Mouse (Mus musculus): ENCODE data around the gene Rag2. TPM values are rescaled to one million over a fixed set of nuclear protein-coding genes. Genes with fewer than 3 reads are reported as not detected.

The Rag2 gene
- polyA plus RNA-seq, 1 experiment from 2014 or later: not detected

DNA sequence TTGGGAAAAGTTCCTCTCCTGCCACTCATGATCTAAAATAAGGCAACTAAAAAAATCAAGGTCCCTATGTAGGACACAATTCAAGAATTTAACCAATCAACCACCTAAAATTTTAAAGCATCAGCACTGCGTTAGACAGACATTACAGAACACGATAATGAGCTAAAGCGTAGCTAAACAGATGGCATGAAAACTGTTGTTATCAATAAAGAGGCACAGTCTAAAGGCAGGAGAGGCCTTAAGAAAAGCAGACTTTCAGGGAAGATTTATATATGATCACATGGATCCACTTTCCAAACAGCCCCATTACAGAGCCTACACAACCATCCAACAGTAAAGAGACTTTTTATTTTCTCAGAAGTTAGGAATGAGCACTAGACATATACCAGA, 41.2 kb downstream of the Rag2 start:
- ATAC-seq: peak; percentile 81
- no peak overlapping the region for H3K4me2 ChIP-seq (ENCODE audit: low read length)
- peaks cover 2% of the 10 kb centered on the region; the same call in 1 of the 2 replicates for H3K27me3 ChIP-seq (replicated peaks; ENCODE audit: control insufficient read depth, insufficient read depth, low read length)
- no peaks in the 10 kb centered on the region for H3K36me3 ChIP-seq (ENCODE audit: control insufficient read depth, insufficient read depth)
- no peaks in the 10 kb centered on the region for H3K9me3 ChIP-seq (ENCODE audit: control insufficient read depth, low read length)
- H3K27ac ChIP-seq (ENCODE audit: low read length): no peak overlapping the region
- H3K9ac ChIP-seq (replicated peaks; ENCODE audit: low read depth, low read length): no peak overlapping the region
- H3K4me3 ChIP-seq (replicated peaks; ENCODE audit: low read length): no peak overlapping the region
- WGBS: 55% methylated on average over 3 of the region's 3 CpGs
- 0 out of 2 replicates have a peak, but pooled peaks cover 5% of the 10 kb centered on the region for H3K4me1 ChIP-seq (replicated peaks; ENCODE audit: control insufficient read depth, insufficient read depth, low read length)

DNA sequence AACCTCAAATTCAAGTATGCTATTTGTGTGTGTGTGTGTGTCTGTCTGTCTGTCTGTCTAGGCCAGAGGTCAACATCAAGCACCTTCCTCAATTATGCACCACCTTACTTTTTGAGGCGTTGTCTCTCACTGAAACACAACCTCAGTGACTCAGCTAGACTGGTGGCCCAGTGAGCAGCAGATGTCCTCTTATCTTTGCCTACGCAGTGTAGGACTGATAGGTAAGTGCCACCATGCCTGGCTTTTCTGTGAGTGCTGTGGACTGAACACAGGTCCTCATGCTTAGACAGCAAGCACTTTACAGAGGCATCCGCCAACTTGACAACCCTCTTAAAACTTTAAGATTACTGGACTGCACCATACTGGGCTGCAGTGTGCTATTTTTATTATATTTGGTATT, 44.2 kb downstream of the Rag2 start:
- Histone ChIP-seq H3K9me3 (ENCODE audit: control insufficient read depth, low read length) (no peaks in the 10 kb centered on the region), H3K27ac (ENCODE audit: low read length) (no peak overlapping the region), H3K4me3 (replicated peaks; ENCODE audit: low read length) (no peak overlapping the region), H3K4me2 (ENCODE audit: low read length) (no peak overlapping the region), H3K27me3 (replicated peaks; ENCODE audit: control insufficient read depth, insufficient read depth, low read length) (no peaks in the 10 kb centered on the region), H3K4me1 (replicated peaks; ENCODE audit: control insufficient read depth, insufficient read depth, low read length) (0 out of 2 replicates have a peak, but pooled peaks cover 5% of the 10 kb centered on the region), H3K36me3 (ENCODE audit: control insufficient read depth, insufficient read depth) (no peaks in the 10 kb centered on the region), H3K9ac (replicated peaks; ENCODE audit: low read depth, low read length) (no peak overlapping the region)
- no peak for ATAC-seq
- 92% methylated on average over 3 of the region's 3 CpGs for WGBS

DNA sequence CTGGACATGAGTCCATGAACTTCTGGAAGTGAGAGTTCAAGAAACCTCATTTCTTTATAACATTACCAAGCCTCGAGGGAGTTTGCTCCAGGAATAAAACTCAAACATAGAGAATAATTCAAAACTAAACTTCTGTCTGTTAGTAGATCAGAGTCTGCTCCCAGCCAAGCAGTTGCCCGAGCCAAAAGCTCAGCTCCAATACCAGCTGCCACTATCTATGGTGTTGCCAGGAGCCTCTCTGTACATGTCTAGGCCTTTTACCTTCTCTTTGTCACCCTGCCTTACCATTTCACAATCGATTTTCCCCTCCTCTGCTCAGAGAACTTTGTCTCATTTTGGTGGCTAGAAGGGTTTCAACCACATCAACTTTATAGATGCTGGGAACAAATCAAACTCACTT, 49.0 kb downstream of the Rag2 start:
- Histone ChIP-seq H3K4me1 (replicated peaks; ENCODE audit: control insufficient read depth, insufficient read depth, low read length) (peaks cover 2% of the 10 kb centered on the region), H3K9me3 (ENCODE audit: control insufficient read depth, low read length) (no peaks in the 10 kb centered on the region), H3K36me3 (ENCODE audit: control insufficient read depth, insufficient read depth) (no peaks in the 10 kb centered on the region), H3K9ac (replicated peaks; ENCODE audit: low read depth, low read length) (no peak overlapping the region), H3K4me3 (replicated peaks; ENCODE audit: low read length) (no peak overlapping the region), H3K27me3 (replicated peaks; ENCODE audit: control insufficient read depth, insufficient read depth, low read length) (no peaks in the 10 kb centered on the region; the same call in 1 of the 2 replicates), H3K4me2 (ENCODE audit: low read length) (no peak overlapping the region), H3K27ac (ENCODE audit: low read length) (no peak overlapping the region)
- no peak for ATAC-seq
- WGBS: 71% methylated on average over 3 of the region's 3 CpGs

DNA sequence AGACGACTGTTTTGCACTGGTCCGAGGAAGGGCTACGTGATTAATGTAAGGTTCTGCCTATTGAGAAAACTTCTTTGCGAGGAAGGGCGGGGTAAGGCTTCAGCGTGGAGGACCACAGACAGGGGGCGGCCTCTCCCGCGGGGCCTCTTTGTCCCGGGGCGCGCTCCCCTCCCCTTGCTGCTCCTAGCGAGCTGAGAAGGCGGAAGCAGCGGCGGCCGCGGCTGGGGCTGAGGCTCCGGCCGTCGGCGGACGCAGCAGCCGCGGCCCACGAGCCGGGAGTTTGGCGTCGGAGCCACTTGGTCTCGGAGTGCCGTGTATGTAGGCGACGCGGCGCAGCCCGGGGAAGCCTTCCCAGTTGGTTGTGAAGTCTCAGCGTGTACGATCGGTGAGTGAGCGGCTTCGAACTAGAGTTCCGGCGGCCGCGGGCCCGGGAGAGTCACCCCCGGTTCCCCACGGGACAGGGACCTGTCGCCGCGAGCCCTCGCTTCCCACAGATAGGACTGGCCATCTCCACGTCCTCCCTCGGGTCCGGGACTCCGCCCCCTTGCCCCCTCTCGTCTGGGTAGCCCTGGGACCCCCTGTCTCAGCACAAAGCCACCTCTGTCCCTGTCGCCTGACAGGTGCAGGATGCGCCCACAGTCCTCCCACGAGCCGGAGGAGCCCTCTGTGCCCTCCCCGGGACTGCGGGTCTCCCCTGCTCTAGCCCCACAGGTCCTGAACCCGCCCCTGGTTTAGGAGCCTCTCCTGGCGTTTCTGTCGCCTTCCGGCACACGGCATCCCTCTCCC, 53.9 kb downstream of the Rag2 start, which contains the start of gene Traf6:
TSS of gene Traf6 (plus strand) at position 194 of the 786 bp plus-strand sequence.
- peak; percentile 95 for ATAC-seq
- peak within 1 kb of the TSS; percentile 92 for H3K9ac ChIP-seq (replicated peaks; ENCODE audit: low read depth, low read length)
- under 1% methylated on average over 67 of the region's 68 CpGs for WGBS
- peak within 1 kb of the TSS; percentile 41; the same call in 1 of the 2 replicates for H3K27ac ChIP-seq (ENCODE audit: low read length)
- H3K27me3 ChIP-seq (replicated peaks; ENCODE audit: control insufficient read depth, insufficient read depth, low read length): no peaks in the 10 kb centered on the region; the same call in 1 of the 2 replicates
- peak within 1 kb of the TSS; percentile 78 for H3K4me2 ChIP-seq (ENCODE audit: low read length)
- no peaks in the 10 kb centered on the region for H3K9me3 ChIP-seq (ENCODE audit: control insufficient read depth, low read length)
- H3K4me3 ChIP-seq (replicated peaks; ENCODE audit: low read length): peak within 1 kb of the TSS; percentile 80
- no peaks in the 10 kb centered on the region for H3K36me3 ChIP-seq (ENCODE audit: control insufficient read depth, insufficient read depth)
- peaks cover 16% of the 10 kb centered on the region for H3K4me1 ChIP-seq (replicated peaks; ENCODE audit: control insufficient read depth, insufficient read depth, low read length)

DNA sequence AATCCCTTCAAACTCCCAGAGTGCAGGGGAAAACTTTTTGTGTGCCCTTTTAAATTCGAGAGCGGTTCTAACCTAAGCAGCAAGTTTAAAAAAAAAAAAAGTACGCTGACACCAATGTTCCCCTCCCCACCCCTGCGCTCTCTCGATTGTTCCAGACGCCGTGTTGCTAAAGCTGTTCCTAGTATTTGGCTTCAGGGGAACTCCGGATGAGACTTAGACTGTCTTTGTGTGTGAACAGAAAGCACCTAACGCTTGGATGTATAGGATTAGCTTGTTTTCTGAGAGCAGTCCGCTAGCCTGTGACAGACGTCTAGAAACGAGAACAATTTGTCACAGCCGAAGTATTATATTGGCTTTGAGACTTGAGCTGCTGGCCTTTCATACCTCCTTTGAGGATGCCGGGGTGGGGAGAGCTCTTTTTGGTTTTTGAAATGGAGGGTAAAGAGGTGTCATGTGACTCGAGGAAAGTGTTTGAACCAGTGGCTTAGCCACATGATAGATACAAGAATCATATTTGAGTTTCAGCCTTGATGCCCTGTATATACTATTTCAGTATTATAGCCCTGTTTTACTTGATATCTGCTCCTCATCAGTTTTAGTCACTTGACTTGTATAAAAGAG, 54.8 kb downstream of the Rag2 start:
- no peaks in the 10 kb centered on the region for H3K9me3 ChIP-seq (ENCODE audit: control insufficient read depth, low read length)
- H3K4me3 ChIP-seq (replicated peaks; ENCODE audit: low read length): peak overlapping the region; percentile 80
- 2% methylated on average over 15 of the region's 15 CpGs for WGBS
- H3K9ac ChIP-seq (replicated peaks; ENCODE audit: low read depth, low read length): peak overlapping the region; percentile 51
- no peak overlapping the region for H3K27ac ChIP-seq (ENCODE audit: low read length)
- H3K36me3 ChIP-seq (ENCODE audit: control insufficient read depth, insufficient read depth): no peaks in the 10 kb centered on the region
- peak overlapping the region; percentile 78 for H3K4me2 ChIP-seq (ENCODE audit: low read length)
- no peaks in the 10 kb centered on the region; the same call in 1 of the 2 replicates for H3K27me3 ChIP-seq (replicated peaks; ENCODE audit: control insufficient read depth, insufficient read depth, low read length)
- H3K4me1 ChIP-seq (replicated peaks; ENCODE audit: control insufficient read depth, insufficient read depth, low read length): peaks cover 16% of the 10 kb centered on the region
- ATAC-seq: no peak

Other genes with a start within 250 kb of the Rag2 start
- gene Rag1, start 24.8 kb downstream of the Rag2 start, polyA plus RNA-seq (2015; fragmentation: Nextera tagmentation; extraction: Ambion mirVana): 0.05 and 0.07 TPM in 2 replicates
- 44.1 and 44.4 TPM in 2 replicates for gene B230118H07Rik, start 24.8 kb downstream of the Rag2 start, polyA plus RNA-seq (2015; fragmentation: Nextera tagmentation; extraction: Ambion mirVana)
- 9.7 and 13.7 TPM in 2 replicates for gene Traf6, start 53.7 kb downstream of the Rag2 start, polyA plus RNA-seq (2015; fragmentation: Nextera tagmentation; extraction: Ambion mirVana)